Mouse (Mus musculus): ENCODE data around the gene Tmppe. TPM values are rescaled to one million over a fixed set of nuclear protein-coding genes. Genes with fewer than 3 reads are reported as not detected.

Gene Tmppe
- polyA plus RNA-seq, 1 experiment from 2014 or later: 7.7 TPM

DNA sequence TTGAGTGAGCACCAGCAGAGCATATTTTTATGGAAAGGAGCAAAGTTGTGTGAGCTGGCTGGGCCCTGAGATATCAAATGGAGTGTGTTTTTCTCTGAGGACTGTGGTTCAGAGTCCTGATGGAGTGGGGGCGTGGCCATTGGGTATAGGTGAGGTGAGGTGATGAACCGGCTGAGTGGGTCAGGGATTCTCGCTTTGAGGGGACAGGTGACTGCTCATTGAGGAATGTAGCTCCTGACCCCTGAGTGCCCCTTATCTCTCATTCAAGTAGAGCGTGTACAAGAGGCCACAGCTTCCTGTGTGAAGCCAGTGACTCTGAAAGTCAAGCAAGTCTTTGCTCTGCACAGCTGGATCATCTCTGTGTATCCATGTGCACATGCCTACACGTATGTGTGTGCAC, 25.3 kb downstream of the Tmppe start:
- Histone ChIP-seq H3K27ac (no peak overlapping the region), H3K9me3 (no peaks in the 10 kb centered on the region), H3K27me3 (no peaks in the 10 kb centered on the region), H3K9ac (no peak overlapping the region), H3K4me3 (no peak overlapping the region), H3K4me2 (no peak overlapping the region), H3K4me1 (replicated peaks) (no peaks in the 10 kb centered on the region), H3K36me3 (peaks cover 22% of the 10 kb centered on the region)
- 97% methylated on average over 5 of the region's 5 CpGs for WGBS
- ATAC-seq (ENCODE audit: low FRiP score): no peak

DNA sequence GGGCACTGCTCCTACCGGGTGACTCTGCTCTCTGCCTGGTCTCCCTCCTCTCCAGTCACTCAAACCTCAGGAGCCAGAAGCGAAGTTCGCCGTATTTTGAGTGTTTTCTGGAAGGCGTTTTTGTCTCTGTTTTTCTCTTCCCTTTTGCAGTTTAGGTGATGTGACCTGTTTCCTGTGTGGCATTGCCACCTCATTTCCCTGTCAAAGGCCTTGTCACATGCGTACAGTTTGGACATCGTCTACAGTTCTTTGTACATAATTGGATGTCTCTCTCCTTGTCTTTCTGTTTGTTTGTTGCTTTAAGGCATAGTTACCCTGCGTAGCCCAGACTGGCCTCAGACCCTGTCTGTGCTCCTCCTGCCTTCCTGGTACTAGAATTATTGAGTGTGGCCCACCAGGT, 26.5 kb downstream of the Tmppe start:
- Histone ChIP-seq H3K4me3 (no peak overlapping the region), H3K27ac (no peak overlapping the region), H3K27me3 (no peaks in the 10 kb centered on the region), H3K9me3 (no peaks in the 10 kb centered on the region), H3K36me3 (peaks cover 22% of the 10 kb centered on the region), H3K4me2 (no peak overlapping the region), H3K4me1 (replicated peaks) (no peaks in the 10 kb centered on the region), H3K9ac (no peak overlapping the region)
- ATAC-seq (ENCODE audit: low FRiP score): no peak
- 92% methylated on average over 8 of the region's 8 CpGs for WGBS

DNA sequence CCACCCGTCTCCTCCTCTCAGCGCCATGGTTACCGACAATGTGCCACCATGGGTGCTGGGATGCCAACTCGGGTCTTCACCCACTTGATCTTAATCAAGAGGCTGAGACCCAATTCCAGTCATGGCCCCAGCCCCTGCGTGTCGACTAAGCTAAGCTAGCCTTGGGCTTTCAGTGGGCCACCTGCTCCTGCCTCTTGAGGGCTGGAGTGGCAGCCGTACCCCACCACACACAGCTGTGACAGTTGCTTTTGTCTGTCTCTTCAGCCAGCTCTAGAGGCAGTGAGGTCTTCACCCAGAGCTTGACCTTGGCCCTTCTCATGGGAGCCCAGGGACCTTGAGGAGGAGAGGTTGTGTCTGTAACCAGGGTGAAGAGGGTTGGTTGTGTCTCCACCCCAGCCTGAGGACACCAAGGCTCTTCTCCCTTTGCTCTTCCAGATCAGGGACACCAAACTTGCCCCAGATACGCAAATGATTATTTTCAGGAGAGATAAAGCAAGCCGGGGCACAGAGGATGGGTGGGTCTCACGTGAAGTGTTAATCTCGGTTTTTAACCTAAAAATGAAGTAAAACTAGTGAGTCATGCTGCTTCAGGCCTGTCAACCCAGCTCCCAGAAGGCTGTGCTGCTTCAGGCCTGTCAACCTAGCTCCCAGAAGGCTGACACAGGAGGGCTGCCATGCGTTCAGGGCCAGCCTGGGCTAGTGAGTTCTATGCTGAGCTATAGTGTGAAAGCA, 27.4 kb downstream of the Tmppe start:
- no peak overlapping the region for H3K4me2 ChIP-seq
- WGBS: 88% methylated on average over 12 of the region's 12 CpGs
- H3K4me3 ChIP-seq: no peak overlapping the region
- no peak overlapping the region for H3K27ac ChIP-seq
- no peaks in the 10 kb centered on the region for H3K27me3 ChIP-seq
- no peaks in the 10 kb centered on the region for H3K4me1 ChIP-seq (replicated peaks)
- no peak for ATAC-seq (ENCODE audit: low FRiP score)
- H3K9me3 ChIP-seq: no peaks in the 10 kb centered on the region
- H3K9ac ChIP-seq: no peak overlapping the region
- H3K36me3 ChIP-seq: peaks cover 26% of the 10 kb centered on the region

DNA sequence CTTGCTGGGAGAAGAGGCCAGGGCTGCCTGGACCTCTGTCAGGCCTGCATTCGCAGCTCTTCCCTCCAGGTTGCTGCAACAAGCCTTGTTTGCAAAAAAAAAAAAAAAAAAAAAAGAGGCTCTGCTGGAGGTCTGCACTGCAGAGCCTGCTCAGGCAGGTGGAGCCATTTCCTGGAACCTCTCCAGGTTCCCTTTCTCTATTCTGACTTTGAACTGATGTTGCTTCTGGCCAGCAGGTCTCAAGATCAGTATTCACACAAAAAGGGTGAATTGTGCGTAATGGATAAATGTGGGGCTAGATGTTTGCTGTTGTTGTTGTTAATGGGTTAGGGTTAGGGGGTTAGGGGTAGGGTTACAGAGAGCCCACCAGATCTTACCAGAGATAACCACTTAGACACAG, 34.8 kb downstream of the Tmppe start:
- no peaks in the 10 kb centered on the region for H3K27me3 ChIP-seq
- no peaks in the 10 kb centered on the region for H3K4me1 ChIP-seq (replicated peaks)
- H3K9me3 ChIP-seq: peaks cover 6% of the 10 kb centered on the region
- no peak overlapping the region for H3K27ac ChIP-seq
- H3K4me2 ChIP-seq: no peak overlapping the region
- peaks cover 50% of the 10 kb centered on the region for H3K36me3 ChIP-seq
- H3K9ac ChIP-seq: no peak overlapping the region
- 67% methylated on average over 2 of the region's 2 CpGs for WGBS
- no peak overlapping the region for H3K4me3 ChIP-seq
- ATAC-seq (ENCODE audit: low FRiP score): no peak

DNA sequence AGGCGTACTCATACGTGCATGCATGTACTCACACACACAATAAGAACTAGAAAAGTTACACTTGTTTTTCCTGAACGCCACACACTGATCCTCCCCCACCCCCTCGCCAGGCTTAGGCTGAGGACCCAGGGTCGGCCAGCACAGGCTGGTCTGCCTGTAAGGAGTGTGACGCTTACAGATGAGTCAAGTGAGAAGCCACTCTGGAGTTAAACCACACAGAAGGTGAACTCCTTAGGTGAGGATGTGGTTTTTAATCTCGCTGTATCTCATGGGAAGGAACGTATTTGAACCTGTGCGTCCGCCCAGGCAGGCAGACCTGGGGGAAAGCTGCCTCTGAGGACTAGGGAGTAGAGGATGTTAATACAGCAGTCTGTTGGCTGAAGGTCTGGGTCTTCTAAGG, 39.6 kb downstream of the Tmppe start:
- Histone ChIP-seq H3K27me3 (no peaks in the 10 kb centered on the region), H3K9me3 (peaks cover 6% of the 10 kb centered on the region), H3K4me3 (no peak overlapping the region), H3K9ac (no peak overlapping the region), H3K36me3 (peaks cover 29% of the 10 kb centered on the region), H3K4me1 (replicated peaks) (no peaks in the 10 kb centered on the region), H3K4me2 (no peak overlapping the region), H3K27ac (no peak overlapping the region)
- no peak for ATAC-seq (ENCODE audit: low FRiP score)
- 91% methylated on average over 10 of the region's 10 CpGs for WGBS

DNA sequence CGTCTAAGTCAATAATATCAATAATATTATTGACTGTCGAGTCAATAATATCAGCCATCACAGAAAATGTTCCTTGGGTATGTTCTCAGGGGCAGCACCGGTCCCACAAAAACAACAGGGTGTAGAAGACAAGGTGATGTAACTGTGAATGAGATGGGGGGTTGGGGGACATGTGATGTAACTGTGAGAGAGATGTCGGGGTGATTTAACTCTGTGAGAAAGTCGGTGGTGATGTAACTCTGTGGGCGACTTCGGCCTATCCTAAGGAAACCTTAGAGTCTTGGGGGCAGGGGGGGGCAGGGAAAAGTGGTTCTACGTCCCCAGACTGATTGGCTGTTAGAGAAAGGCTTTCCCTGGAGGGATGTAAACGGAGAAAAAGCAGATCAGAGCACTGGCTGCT, 41.3 kb downstream of the Tmppe start:
- H3K27me3 ChIP-seq: no peaks in the 10 kb centered on the region
- H3K9ac ChIP-seq: no peak overlapping the region
- no peak overlapping the region for H3K4me3 ChIP-seq
- H3K36me3 ChIP-seq: peaks cover 17% of the 10 kb centered on the region
- ATAC-seq (ENCODE audit: low FRiP score): no peak
- H3K4me2 ChIP-seq: no peak overlapping the region
- H3K27ac ChIP-seq: no peak overlapping the region
- H3K4me1 ChIP-seq (replicated peaks): no peaks in the 10 kb centered on the region
- no peaks in the 10 kb centered on the region for H3K9me3 ChIP-seq
- 97% methylated on average over 9 of the region's 9 CpGs for WGBS

DNA sequence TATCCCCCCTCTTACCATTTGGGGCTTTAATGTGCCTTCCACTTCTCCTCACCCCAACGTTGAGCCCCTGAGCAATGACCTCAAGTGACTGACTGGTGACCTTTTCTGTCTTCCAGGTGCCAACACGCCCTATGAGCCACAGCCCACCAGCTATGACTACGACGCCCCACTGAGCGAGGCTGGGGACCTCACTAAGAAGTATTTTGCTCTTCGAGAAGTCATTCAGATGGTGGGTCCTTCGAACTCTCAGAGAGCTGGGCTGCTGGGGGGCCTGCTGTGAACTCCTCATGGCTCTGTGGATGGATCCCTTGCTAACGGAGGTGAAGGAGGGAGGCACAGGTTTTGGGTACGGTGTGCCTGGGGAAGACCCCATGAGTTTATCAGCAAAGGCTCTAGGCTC, 42.0 kb downstream of the Tmppe start:
- WGBS: 88% methylated on average over 9 of the region's 9 CpGs
- no peak for ATAC-seq (ENCODE audit: low FRiP score)
- Histone ChIP-seq H3K9me3 (no peaks in the 10 kb centered on the region), H3K4me2 (no peak overlapping the region), H3K27ac (no peak overlapping the region), H3K4me3 (no peak overlapping the region), H3K9ac (no peak overlapping the region), H3K27me3 (no peaks in the 10 kb centered on the region), H3K4me1 (replicated peaks) (no peaks in the 10 kb centered on the region), H3K36me3 (peaks cover 13% of the 10 kb centered on the region)

DNA sequence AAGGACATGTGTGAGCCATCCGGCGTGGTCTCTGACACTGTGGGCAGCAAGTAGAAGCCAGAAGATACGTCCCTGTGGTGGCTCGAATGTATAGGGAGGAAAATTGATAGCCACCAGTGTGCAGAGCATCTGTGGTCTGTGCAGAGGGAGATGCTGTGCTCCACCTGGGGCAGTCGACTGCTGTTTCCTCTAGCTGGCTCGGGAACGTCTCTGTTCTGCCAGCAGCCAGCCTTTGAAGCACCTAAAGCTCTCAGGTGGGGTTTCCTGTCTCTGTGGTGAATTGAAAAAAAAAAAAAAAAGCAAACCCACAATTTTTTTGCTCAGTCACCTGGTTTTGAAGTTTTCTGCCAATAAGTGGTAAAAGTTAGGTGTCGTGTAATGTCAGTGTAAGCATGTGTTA, 42.4 kb downstream of the Tmppe start:
- H3K9ac ChIP-seq: no peak overlapping the region
- no peak overlapping the region for H3K4me3 ChIP-seq
- H3K27ac ChIP-seq: no peak overlapping the region
- peaks cover 9% of the 10 kb centered on the region for H3K36me3 ChIP-seq
- 94% methylated on average over 8 of the region's 8 CpGs for WGBS
- H3K4me2 ChIP-seq: no peak overlapping the region
- H3K9me3 ChIP-seq: no peaks in the 10 kb centered on the region
- no peaks in the 10 kb centered on the region for H3K27me3 ChIP-seq
- no peak for ATAC-seq (ENCODE audit: low FRiP score)
- no peaks in the 10 kb centered on the region for H3K4me1 ChIP-seq (replicated peaks)

DNA sequence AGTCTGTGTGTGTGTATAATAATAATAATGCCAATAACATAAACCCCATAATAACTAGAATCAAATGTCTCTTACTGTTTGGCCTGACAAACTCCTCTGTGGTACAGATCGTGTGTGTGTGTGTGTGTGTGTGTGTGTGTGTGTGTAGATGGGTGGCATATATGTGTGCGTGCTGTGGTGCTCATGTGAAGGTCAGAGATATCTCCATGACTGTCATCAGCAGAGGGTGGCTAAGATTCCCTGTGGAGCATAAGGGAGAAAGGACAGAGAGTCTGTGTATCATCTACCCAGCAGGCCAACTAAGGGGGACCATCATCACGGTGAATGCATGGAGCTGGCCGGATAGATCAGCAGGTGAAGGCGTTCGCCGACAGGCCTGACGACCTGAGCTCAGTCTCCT, 46.0 kb downstream of the Tmppe start:
- H3K27me3 ChIP-seq: no peaks in the 10 kb centered on the region
- H3K4me1 ChIP-seq (replicated peaks): no peaks in the 10 kb centered on the region
- ATAC-seq (ENCODE audit: low FRiP score): no peak
- WGBS: 95% methylated on average over 8 of the region's 8 CpGs
- peaks cover 7% of the 10 kb centered on the region for H3K36me3 ChIP-seq
- H3K9ac ChIP-seq: no peak overlapping the region
- no peaks in the 10 kb centered on the region for H3K9me3 ChIP-seq
- no peak overlapping the region for H3K4me3 ChIP-seq
- no peak overlapping the region for H3K4me2 ChIP-seq
- no peak overlapping the region for H3K27ac ChIP-seq

DNA sequence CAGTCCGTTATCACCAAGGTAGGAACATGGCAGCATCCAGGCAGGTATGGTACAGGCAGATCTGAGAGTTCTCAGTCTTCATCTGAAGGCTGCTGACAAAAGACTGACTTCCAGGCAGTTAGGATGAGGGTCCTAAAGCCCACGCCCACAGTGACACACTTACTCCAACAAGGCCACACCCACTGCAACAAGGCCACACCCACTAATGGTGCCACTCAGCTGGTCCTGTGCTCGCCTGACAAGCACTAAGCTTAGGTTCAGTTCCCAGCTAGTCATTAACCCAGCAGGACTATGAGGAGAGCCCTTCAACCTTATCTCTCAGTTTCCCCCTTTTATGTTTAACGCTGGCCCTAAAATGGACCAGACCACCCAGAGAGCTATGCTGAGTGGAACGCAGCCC, 47.8 kb downstream of the Tmppe start:
- WGBS: 87% methylated on average over 5 of the region's 5 CpGs
- Histone ChIP-seq H3K4me2 (no peak overlapping the region), H3K27ac (no peak overlapping the region), H3K4me1 (replicated peaks) (no peaks in the 10 kb centered on the region), H3K36me3 (peaks cover 8% of the 10 kb centered on the region; the same call in 1 of the 2 replicates), H3K9me3 (no peaks in the 10 kb centered on the region), H3K27me3 (no peaks in the 10 kb centered on the region), H3K9ac (no peak overlapping the region), H3K4me3 (no peak overlapping the region)
- no peak for ATAC-seq (ENCODE audit: low FRiP score)

DNA sequence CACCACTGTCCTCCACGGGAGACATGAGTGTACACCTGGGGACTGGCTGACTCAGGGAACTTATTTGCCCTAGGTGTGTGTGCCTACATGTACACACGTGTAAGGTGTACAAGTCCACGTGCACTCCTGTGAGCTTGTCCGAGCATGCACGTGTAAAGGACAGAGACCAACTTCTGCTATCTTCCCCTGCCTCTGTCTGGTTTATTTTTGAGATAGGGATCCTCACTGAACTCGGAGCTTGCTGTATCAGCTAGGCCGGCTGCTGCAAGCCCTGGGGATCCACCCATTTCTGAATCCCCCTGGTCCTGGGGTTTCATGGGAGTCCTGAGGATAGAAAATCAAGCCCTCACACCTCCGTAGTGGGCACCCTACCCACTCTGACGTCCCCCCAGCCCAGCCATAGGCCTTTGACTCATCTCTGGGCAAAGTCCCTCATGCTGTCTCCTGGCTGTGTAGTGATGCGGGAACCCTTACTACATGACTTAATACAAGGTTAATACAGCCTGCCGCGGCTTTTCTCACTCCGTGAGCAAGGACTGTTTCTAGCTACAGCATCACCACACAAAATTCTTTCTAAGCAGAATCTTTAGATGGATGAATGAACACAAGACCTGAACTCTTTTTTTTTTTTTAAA, 48.3 kb downstream of the Tmppe start:
- ATAC-seq (ENCODE audit: low FRiP score): no peak
- 91% methylated on average over 13 of the region's 13 CpGs for WGBS

DNA sequence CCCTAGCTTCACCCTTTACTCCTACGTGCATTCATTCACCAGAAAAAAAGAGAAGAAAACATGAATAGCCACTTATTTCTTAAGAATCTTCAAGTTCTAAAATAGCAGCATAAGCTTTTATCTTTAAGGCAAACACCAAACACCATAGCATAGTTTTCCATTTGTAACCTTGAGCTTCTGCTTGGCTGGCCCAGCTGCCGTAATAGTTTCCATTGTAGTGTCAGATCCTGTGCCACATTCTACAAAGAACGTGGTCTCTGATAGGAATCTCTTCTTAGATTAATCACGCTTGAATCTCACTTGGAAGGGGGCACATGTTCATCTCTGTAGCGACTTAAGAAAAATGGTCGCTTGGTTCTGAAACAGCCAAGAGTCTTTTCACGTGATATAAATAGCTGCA, 50.7 kb downstream of the Tmppe start:
- WGBS: 85% methylated on average over 7 of the region's 7 CpGs
- peaks cover 9% of the 10 kb centered on the region for H3K36me3 ChIP-seq
- H3K4me3 ChIP-seq: no peak overlapping the region
- no peak overlapping the region for H3K4me2 ChIP-seq
- H3K27me3 ChIP-seq: no peaks in the 10 kb centered on the region
- no peaks in the 10 kb centered on the region for H3K4me1 ChIP-seq (replicated peaks)
- no peak overlapping the region for H3K27ac ChIP-seq
- no peak for ATAC-seq (ENCODE audit: low FRiP score)
- H3K9ac ChIP-seq: no peak overlapping the region
- no peaks in the 10 kb centered on the region for H3K9me3 ChIP-seq

More for the DNA sequence above, 48.3 kb downstream of the Tmppe start:
- no peak overlapping the region for H3K27ac ChIP-seq
- no peak overlapping the region for H3K9ac ChIP-seq
- H3K4me2 ChIP-seq: no peak overlapping the region
- H3K36me3 ChIP-seq: peaks cover 8% of the 10 kb centered on the region; the same call in 1 of the 2 replicates
- H3K4me1 ChIP-seq (replicated peaks): no peaks in the 10 kb centered on the region
- no peaks in the 10 kb centered on the region for H3K9me3 ChIP-seq
- no peak overlapping the region for H3K4me3 ChIP-seq
- no peaks in the 10 kb centered on the region for H3K27me3 ChIP-seq

DNA sequence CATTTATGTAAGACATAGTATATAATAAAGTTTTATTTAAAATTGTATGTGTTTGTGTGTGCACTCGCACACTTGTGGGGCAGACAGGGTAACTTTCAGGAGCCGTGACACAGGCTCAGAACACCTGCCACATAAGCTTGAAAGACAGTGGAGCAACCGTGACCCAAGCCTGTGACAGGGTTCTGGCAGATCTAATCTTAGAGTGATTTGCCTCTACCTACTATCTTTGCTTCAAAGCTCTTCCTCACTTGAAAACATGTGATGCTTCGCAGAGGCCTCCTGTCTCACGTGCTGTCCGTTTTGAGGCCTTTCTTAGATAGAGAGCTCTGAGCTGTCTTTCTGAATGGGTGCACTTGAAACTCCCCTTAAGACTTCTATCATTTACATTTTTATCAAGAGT, 51.5 kb downstream of the Tmppe start:
- Histone ChIP-seq H3K9ac (no peak overlapping the region), H3K4me3 (no peak overlapping the region), H3K9me3 (no peaks in the 10 kb centered on the region), H3K36me3 (peaks cover 15% of the 10 kb centered on the region), H3K4me1 (replicated peaks) (no peaks in the 10 kb centered on the region), H3K27me3 (no peaks in the 10 kb centered on the region), H3K4me2 (no peak overlapping the region), H3K27ac (no peak overlapping the region)
- no peak for ATAC-seq (ENCODE audit: low FRiP score)
- 93% methylated on average over 6 of the region's 6 CpGs for WGBS
